Mouse (Mus musculus) liver, embryonic 18 days (tissue): ENCODE measurements around the gene AY358078. TPM values are rescaled to one million over a fixed set of nuclear protein-coding genes. Genes with fewer than 3 reads are reported as not detected.

Source experiments
- polyA plus RNA-seq: library from polyadenylated mRNA; depleted of rRNA; stranded (reverse); fragments of >200 nt; gene quantifications from 2 replicates; pipeline ENCODE4 v1.2.3, GENCODE M21; 2012; rRNA removed

The AY358078 gene
- not detected in 2 replicates for polyA plus RNA-seq

GRCm38 (mm10) chr14:51799746-51800145 lies at the start of gene AY358078:
Gene AY358078 (plus strand): TSS chr14:51800046.

GRCm38 (mm10) chr14:51773490-51773889 lies 26.4 kb upstream of the AY358078 start, which contains the start of gene Ang4:
Gene Ang4 (minus strand): TSS chr14:51773590.

GRCm38 (mm10) chr14:51853399-51853798 lies 53.6 kb downstream of the AY358078 start, which contains the start of gene Ear6:
Gene Ear6 (plus strand): TSS chr14:51853699.

Other genes starting within 250 kb of the AY358078 start
- 0.06 and 0.08 TPM in 2 replicates for gene Gm5622, start 247.3 kb upstream of the AY358078 start, polyA plus RNA-seq
- gene Gm17175, start 226.0 kb upstream of the AY358078 start, polyA plus RNA-seq = not detected in 2 replicates
- gene Gm17174, start 207.9 kb upstream of the AY358078 start, polyA plus RNA-seq = not detected in 2 replicates
- gene Gm17078, start 188.7 kb upstream of the AY358078 start, polyA plus RNA-seq = not detected in 2 replicates
- not detected in 2 replicates for gene Gm4181, start 164.4 kb upstream of the AY358078 start, polyA plus RNA-seq
- gene Gm17079, start 104.6 kb upstream of the AY358078 start, polyA plus RNA-seq = not detected in 2 replicates
- not detected in 2 replicates for gene Gm5800, start 82.9 kb upstream of the AY358078 start, polyA plus RNA-seq
- not detected in 2 replicates for gene Ang4, start 26.5 kb upstream of the AY358078 start, polyA plus RNA-seq
- gene Ear6, start 53.7 kb downstream of the AY358078 start, polyA plus RNA-seq = 39.5 and 62.9 TPM in 2 replicates
- 13.0 and 15.1 TPM in 2 replicates for gene Mettl17, start 84.8 kb downstream of the AY358078 start, polyA plus RNA-seq
- gene Slc39a2, start 92.8 kb downstream of the AY358078 start, polyA plus RNA-seq = 0.19 and 0.20 TPM in 2 replicates
- gene Ndrg2, start 114.1 kb downstream of the AY358078 start, polyA plus RNA-seq = 211 and 230 TPM in 2 replicates
- gene Tppp2, start 118.4 kb downstream of the AY358078 start, polyA plus RNA-seq = not detected in 2 replicates
- gene Rnase13, start 122.7 kb downstream of the AY358078 start, polyA plus RNA-seq = not detected in 2 replicates
- gene Arhgef40, start 184.7 kb downstream of the AY358078 start, polyA plus RNA-seq = 8.0 and 9.8 TPM in 2 replicates
- gene Tmem253, start 215.6 kb downstream of the AY358078 start, polyA plus RNA-seq = 0.07 and 0.16 TPM in 2 replicates
- gene Zfp219, start 220.7 kb downstream of the AY358078 start, polyA plus RNA-seq = 16.5 and 18.1 TPM in 2 replicates
- 0.05 TPM in 2 replicates for gene Olfr221, start 242.4 kb downstream of the AY358078 start, polyA plus RNA-seq